Mouse (Mus musculus): ENCODE data around the gene Tmem273. TPM values are rescaled to one million over a fixed set of nuclear protein-coding genes. Genes with fewer than 3 reads are reported as not detected.

The Tmem273 gene
- total RNA-seq (2023): 2.6 and 4.4 TPM in 2 replicates

DNA sequence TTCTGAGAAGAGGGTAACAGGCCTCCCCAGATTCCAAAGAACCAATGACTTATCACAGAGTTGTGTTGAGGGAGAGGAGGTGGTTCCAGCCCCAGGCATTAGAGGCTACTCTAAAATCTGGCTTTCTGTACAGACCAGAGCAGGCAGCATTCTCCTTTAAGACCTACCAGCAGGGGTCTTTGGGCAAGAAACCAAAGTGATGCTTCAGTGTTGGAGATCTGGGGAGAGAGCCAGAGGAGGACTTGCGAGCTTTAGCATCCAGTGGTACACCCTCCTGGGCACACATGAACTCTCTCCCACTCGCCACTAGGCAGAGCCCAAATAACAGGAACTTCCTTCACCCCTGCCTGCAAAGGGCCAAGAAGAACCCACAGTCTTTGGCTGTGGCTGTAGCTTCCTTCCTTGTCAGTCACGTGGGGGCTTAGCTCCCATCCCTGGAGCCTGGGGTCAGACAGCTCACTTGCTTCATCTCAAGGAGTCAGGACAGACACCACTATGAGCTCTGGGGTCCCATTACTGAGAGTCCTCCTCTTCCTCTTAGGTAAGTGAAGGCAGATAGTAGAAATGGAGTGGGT lies at the start of gene Tmem273:
TSS of gene Tmem273 (plus strand) at position 408 of the 575 bp plus-strand sequence.

GRCm38 (mm10) chr14:32833847-32834246 lies 48.1 kb downstream of the Tmem273 start, which contains the start of gene Fam170b:
Gene Fam170b, plus strand, starts transcription at chr14:32833962.

GRCm38 (mm10) chr14:32856681-32857328 lies 71.0 kb downstream of the Tmem273 start, which contains the start of gene Vstm4:
Gene Vstm4, plus strand, starts transcription at chr14:32856756.

Other genes starting within 250 kb of the Tmem273 start
- not detected in 2 replicates for gene Prrxl1, start 186.6 kb upstream of the Tmem273 start, total RNA-seq (2023)
- gene 3425401B19Rik, start 100.7 kb upstream of the Tmem273 start, total RNA-seq (2023): not detected in 2 replicates
- 0.28 TPM in 1 of 2 replicates, not detected in the other for gene Fam170b, start 48.0 kb downstream of the Tmem273 start, total RNA-seq (2023)
- gene Vstm4, start 70.8 kb downstream of the Tmem273 start, total RNA-seq (2023): not detected in 2 replicates
- not detected in 2 replicates for gene Lrrc18, start 205.4 kb downstream of the Tmem273 start, total RNA-seq (2023)

All from neutrophil, adult 65 days (primary cell).